Mouse (Mus musculus): ENCODE results near the gene Klhl22. TPM values are rescaled to one million over a fixed set of nuclear protein-coding genes. Genes with fewer than 3 reads are reported as not detected.

Gene Klhl22
- polyA plus RNA-seq, 1 experiment from 2014 or later = 36.4 TPM

GRCm38 (mm10) chr16:17794047-17794446, 34.6 kb downstream of the Klhl22 start:
- no peak for ATAC-seq (replicated peaks; ENCODE audit: extremely low read depth, insufficient read depth, low FRiP score)
- 88% methylated on average over 4 of the region's 4 CpGs for WGBS

GRCm38 (mm10) chr16:17795643-17796042, 36.2 kb downstream of the Klhl22 start:
- no peak for ATAC-seq (replicated peaks; ENCODE audit: extremely low read depth, insufficient read depth, low FRiP score)
- Histone ChIP-seq H3K9ac (ENCODE audit: low read length) (no peak overlapping the region), H3K36me3 (ENCODE audit: control insufficient read depth, insufficient read depth) (peaks cover 9% of the 10 kb centered on the region; the same call in 1 of the 2 replicates), H3K4me2 (ENCODE audit: low read depth, low read length) (no peak overlapping the region), H3K27me3 (ENCODE audit: control insufficient read depth, insufficient read depth, low read length) (peaks cover 22% of the 10 kb centered on the region), H3K4me3 (ENCODE audit: low read length) (no peak overlapping the region), H3K27ac (ENCODE audit: low read length) (no peak overlapping the region), H3K4me1 (ENCODE audit: control insufficient read depth, insufficient read depth, low read length) (peaks cover 5% of the 10 kb centered on the region; the same call in 1 of the 2 replicates), H3K9me3 (replicated peaks; ENCODE audit: control insufficient read depth, low read length) (no peaks in the 10 kb centered on the region)
- 71% methylated on average over 5 of the region's 5 CpGs for WGBS

More at GRCm38 (mm10) chr16:17794047-17794446, 34.6 kb downstream of the Klhl22 start:
- Histone ChIP-seq H3K36me3 (ENCODE audit: control insufficient read depth, insufficient read depth) (peaks cover 18% of the 10 kb centered on the region), H3K4me2 (ENCODE audit: low read depth, low read length) (no peak overlapping the region), H3K9ac (ENCODE audit: low read length) (no peak overlapping the region), H3K9me3 (replicated peaks; ENCODE audit: control insufficient read depth, low read length) (no peaks in the 10 kb centered on the region), H3K27me3 (ENCODE audit: control insufficient read depth, insufficient read depth, low read length) (peaks cover 15% of the 10 kb centered on the region), H3K27ac (ENCODE audit: low read length) (no peak overlapping the region), H3K4me3 (ENCODE audit: low read length) (no peak overlapping the region), H3K4me1 (ENCODE audit: control insufficient read depth, insufficient read depth, low read length) (peaks cover 5% of the 10 kb centered on the region; the same call in 1 of the 2 replicates)

GRCm38 (mm10) chr16:17796519-17796918, 37.1 kb downstream of the Klhl22 start:
- H3K36me3 ChIP-seq (ENCODE audit: control insufficient read depth, insufficient read depth) = peaks cover 5% of the 10 kb centered on the region; the same call in 1 of the 2 replicates
- H3K9me3 ChIP-seq (replicated peaks; ENCODE audit: control insufficient read depth, low read length) = no peaks in the 10 kb centered on the region
- H3K9ac ChIP-seq (ENCODE audit: low read length) = peak overlapping the region; percentile 79
- peaks cover 28% of the 10 kb centered on the region for H3K27me3 ChIP-seq (ENCODE audit: control insufficient read depth, insufficient read depth, low read length)
- H3K4me3 ChIP-seq (ENCODE audit: low read length) = peak overlapping the region; percentile 61
- H3K4me1 ChIP-seq (ENCODE audit: control insufficient read depth, insufficient read depth, low read length) = peaks cover 5% of the 10 kb centered on the region; the same call in 1 of the 2 replicates
- H3K4me2 ChIP-seq (ENCODE audit: low read depth, low read length) = peak overlapping the region; percentile 81
- peak overlapping the region; percentile 51 for H3K27ac ChIP-seq (ENCODE audit: low read length)
- ATAC-seq (replicated peaks; ENCODE audit: extremely low read depth, insufficient read depth, low FRiP score) = no peak

- no peaks in the 10 kb centered on the region for H3K9me3 ChIP-seq (replicated peaks; ENCODE audit: control insufficient read depth, low read length)
- H3K36me3 ChIP-seq (ENCODE audit: control insufficient read depth, insufficient read depth) = peaks cover 5% of the 10 kb centered on the region; the same call in 1 of the 2 replicates
- peaks cover 8% of the 10 kb centered on the region for H3K4me1 ChIP-seq (ENCODE audit: control insufficient read depth, insufficient read depth, low read length)
- H3K9ac ChIP-seq (ENCODE audit: low read length) = peak within 1 kb of the TSS; percentile 79
- peak within 1 kb of the TSS; percentile 64 for H3K27ac ChIP-seq (ENCODE audit: low read length)
- peaks cover 35% of the 10 kb centered on the region for H3K27me3 ChIP-seq (ENCODE audit: control insufficient read depth, insufficient read depth, low read length)
- peak within 1 kb of the TSS; percentile 61 for H3K4me3 ChIP-seq (ENCODE audit: low read length)
- peak within 1 kb of the TSS; percentile 81 for H3K4me2 ChIP-seq (ENCODE audit: low read depth, low read length)
- ATAC-seq (replicated peaks; ENCODE audit: extremely low read depth, insufficient read depth, low FRiP score) = peak; percentile 38
- 3% methylated on average over 78 of the region's 81 CpGs for WGBS
Observed at GRCm38 (mm10) chr16:17796971-17797811, 37.8 kb downstream of the Klhl22 start, which contains the start of gene Scarf2. Gene Scarf2, plus strand, starts transcription at chr16:17797282.

GRCm38 (mm10) chr16:17797812-17798311, 38.4 kb downstream of the Klhl22 start:
- Histone ChIP-seq H3K9ac (ENCODE audit: low read length) (peak overlapping the region; percentile 79), H3K27ac (ENCODE audit: low read length) (peak overlapping the region; percentile 64), H3K36me3 (ENCODE audit: control insufficient read depth, insufficient read depth) (no peaks in the 10 kb centered on the region), H3K4me1 (ENCODE audit: control insufficient read depth, insufficient read depth, low read length) (peaks cover 15% of the 10 kb centered on the region), H3K4me3 (ENCODE audit: low read length) (peak overlapping the region; percentile 61), H3K27me3 (ENCODE audit: control insufficient read depth, insufficient read depth, low read length) (peaks cover 41% of the 10 kb centered on the region), H3K9me3 (replicated peaks; ENCODE audit: control insufficient read depth, low read length) (no peaks in the 10 kb centered on the region), H3K4me2 (ENCODE audit: low read depth, low read length) (peak overlapping the region; percentile 81)
- WGBS = 5% methylated on average over 29 of the region's 29 CpGs
- peak; percentile 18; the same call in 1 of the 2 replicates for ATAC-seq (replicated peaks; ENCODE audit: extremely low read depth, insufficient read depth, low FRiP score)

GRCm38 (mm10) chr16:17798321-17799180, 39.1 kb downstream of the Klhl22 start:
- ATAC-seq (replicated peaks; ENCODE audit: extremely low read depth, insufficient read depth, low FRiP score) = peak; percentile 59; the same call in 1 of the 2 replicates
- Histone ChIP-seq H3K4me2 (ENCODE audit: low read depth, low read length) (peak overlapping the region; percentile 81), H3K27me3 (ENCODE audit: control insufficient read depth, insufficient read depth, low read length) (peaks cover 47% of the 10 kb centered on the region), H3K27ac (ENCODE audit: low read length) (peak overlapping the region; percentile 64), H3K4me3 (ENCODE audit: low read length) (peak overlapping the region; percentile 61), H3K9ac (ENCODE audit: low read length) (peak overlapping the region; percentile 79), H3K9me3 (replicated peaks; ENCODE audit: control insufficient read depth, low read length) (no peaks in the 10 kb centered on the region), H3K36me3 (ENCODE audit: control insufficient read depth, insufficient read depth) (no peaks in the 10 kb centered on the region), H3K4me1 (ENCODE audit: control insufficient read depth, insufficient read depth, low read length) (peaks cover 21% of the 10 kb centered on the region)
- 6% methylated on average over 30 of the region's 45 CpGs for WGBS

GRCm38 (mm10) chr16:17799584-17799983, 40.2 kb downstream of the Klhl22 start:
- no peak overlapping the region for H3K4me3 ChIP-seq (ENCODE audit: low read length)
- ATAC-seq (replicated peaks; ENCODE audit: extremely low read depth, insufficient read depth, low FRiP score) = no peak
- no peaks in the 10 kb centered on the region for H3K36me3 ChIP-seq (ENCODE audit: control insufficient read depth, insufficient read depth)
- H3K9ac ChIP-seq (ENCODE audit: low read length) = no peak overlapping the region
- H3K27ac ChIP-seq (ENCODE audit: low read length) = no peak overlapping the region
- no peaks in the 10 kb centered on the region for H3K9me3 ChIP-seq (replicated peaks; ENCODE audit: control insufficient read depth, low read length)
- peaks cover 30% of the 10 kb centered on the region for H3K4me1 ChIP-seq (ENCODE audit: control insufficient read depth, insufficient read depth, low read length)
- no peak overlapping the region for H3K4me2 ChIP-seq (ENCODE audit: low read depth, low read length)
- peaks cover 57% of the 10 kb centered on the region for H3K27me3 ChIP-seq (ENCODE audit: control insufficient read depth, insufficient read depth, low read length)

GRCm38 (mm10) chr16:17801777-17802455, 42.5 kb downstream of the Klhl22 start:
- peaks cover 39% of the 10 kb centered on the region for H3K4me1 ChIP-seq (ENCODE audit: control insufficient read depth, insufficient read depth, low read length)
- 17% methylated on average over 7 of the region's 7 CpGs for WGBS

More at GRCm38 (mm10) chr16:17801777-17802455, 42.5 kb downstream of the Klhl22 start:
- H3K4me2 ChIP-seq (ENCODE audit: low read depth, low read length) = no peak overlapping the region
- peaks cover 72% of the 10 kb centered on the region for H3K27me3 ChIP-seq (ENCODE audit: control insufficient read depth, insufficient read depth, low read length)
- H3K9me3 ChIP-seq (replicated peaks; ENCODE audit: control insufficient read depth, low read length) = no peaks in the 10 kb centered on the region
- no peak overlapping the region for H3K9ac ChIP-seq (ENCODE audit: low read length)
- no peak for ATAC-seq (replicated peaks; ENCODE audit: extremely low read depth, insufficient read depth, low FRiP score)
- no peak overlapping the region for H3K27ac ChIP-seq (ENCODE audit: low read length)
- H3K4me3 ChIP-seq (ENCODE audit: low read length) = no peak overlapping the region
- no peaks in the 10 kb centered on the region for H3K36me3 ChIP-seq (ENCODE audit: control insufficient read depth, insufficient read depth)
